Mouse (Mus musculus) CH12.LX (cell line): ENCODE data around the gene Whrn. TPM values are rescaled to one million over a fixed set of nuclear protein-coding genes. Genes with fewer than 3 reads are reported as not detected.

Source experiments
- DNase-seq: peaks from one replicate; pipeline ENCODE4 v3.0.0-alpha.2; 2013; ENCODE audit errors: extremely low read depth
- H3K27ac ChIP-seq: 2 replicates; pipeline ENCODE4 v1.5.1; 2012; ENCODE audit warnings: low read depth, mild to moderate bottlenecking, control low read depth, moderate library complexity; ENCODE audit not compliant: insufficient read depth
- H3K27me3 ChIP-seq: replicated peaks from 2 replicates; pipeline ENCODE3; 2012; ENCODE audit warnings: inconsistent platforms
- H3K36me3 ChIP-seq, 2 experiments: replicated peaks in 1 of 2; 2 replicates each; pipeline versions ENCODE3 to v1.6.1; 2012; ENCODE audit warnings: inconsistent platforms in 1 of 2, low read length in 1 of 2, mild to moderate bottlenecking in 1 of 2, mixed read lengths in 1 of 2, moderate library complexity in 1 of 2; ENCODE audit not compliant: control insufficient read depth in 1 of 2, insufficient read depth in 1 of 2
- H3K4me1 ChIP-seq, 2 experiments: 2 replicates each; pipeline ENCODE4 v1.6.1; 2012; ENCODE audit warnings: inconsistent platforms in 1 of 2, moderate library complexity in 1 of 2; ENCODE audit not compliant: insufficient read depth in 2 of 2, control insufficient read depth in 1 of 2
- H3K4me2 ChIP-seq: 2 replicates; pipeline ENCODE4 v1.6.1; 2012; ENCODE audit warnings: low read depth, mild to moderate bottlenecking, control low read depth; ENCODE audit not compliant: poor library complexity, insufficient read depth, severe bottlenecking
- H3K4me3 ChIP-seq, 3 experiments: fragments of 150-350 bp in 1 of 3; sonication (generic) in 1 of 3; replicated peaks in 1 of 3; 2 replicates each; pipeline versions ENCODE3 to v1.5.1; 2011 to 2012; ENCODE audit warnings: low read depth in 2 of 3, low read length in 2 of 3, mild to moderate bottlenecking in 2 of 3, moderate library complexity in 2 of 3, control low read depth in 1 of 3, improper control_type of control experiment in 1 of 3, inconsistent platforms in 1 of 3, mixed read lengths in 1 of 3; ENCODE audit not compliant: poor library complexity in 1 of 3
- H3K79me2 ChIP-seq: replicated peaks from 2 replicates; pipeline ENCODE4 v1.6.1; 2012; ENCODE audit warnings: mild to moderate bottlenecking, moderate library complexity; ENCODE audit not compliant: control insufficient read depth, poor library complexity, insufficient read depth, severe bottlenecking; ENCODE audit errors: extremely low read depth
- H3K9ac ChIP-seq: 2 replicates; pipeline ENCODE4 v1.6.1; 2012; ENCODE audit warnings: low read depth, mild to moderate bottlenecking, control low read depth, moderate library complexity; ENCODE audit not compliant: insufficient read depth
- H3K9me3 ChIP-seq: replicated peaks from 2 replicates; pipeline ENCODE3; 2012; ENCODE audit warnings: low read length, inconsistent platforms, mixed read lengths
- BHLHE40 ChIP-seq: IDR thresholded peaks from 2 replicates; pipeline ENCODE4 v1.6.1; 2011; ENCODE audit warnings: mild to moderate bottlenecking, low read depth, low read length, improper control_type of control experiment
- CHD1 ChIP-seq: IDR thresholded peaks from 2 replicates; pipeline ENCODE4 v1.6.1; 2012; ENCODE audit warnings: low read depth, low read length, improper control_type of control experiment, inconsistent platforms
- CHD2 ChIP-seq: IDR thresholded peaks from 2 replicates; pipeline ENCODE4 v1.6.1; 2011; ENCODE audit warnings: low read length, improper control_type of control experiment
- CTCF ChIP-seq, 2 experiments: IDR thresholded peaks in 1 of 2; conservative IDR thresholded peaks in 1 of 2; 2 replicates each; pipeline ENCODE4 v1.5.1; 2011 to 2012; ENCODE audit warnings: low read depth in 2 of 2, low read length in 2 of 2, improper control_type of control experiment in 1 of 2, inconsistent platforms in 1 of 2, mild to moderate bottlenecking in 1 of 2, moderate library complexity in 1 of 2
- E2F4 ChIP-seq: IDR thresholded peaks from 2 replicates; pipeline ENCODE4 v1.6.1; 2011; ENCODE audit warnings: low read depth, low read length, improper control_type of control experiment; ENCODE audit not compliant: insufficient replicate concordance
- ELF1 ChIP-seq: IDR thresholded peaks from 2 replicates; pipeline ENCODE4 v1.6.1; 2014; ENCODE audit warnings: low read depth, mild to moderate bottlenecking, inconsistent platforms, low read length, improper control_type of control experiment
- EP300 ChIP-seq: IDR thresholded peaks from 2 replicates; pipeline ENCODE4 v1.6.1; 2011; ENCODE audit warnings: low read length, improper control_type of control experiment
- ETS1 ChIP-seq: conservative IDR thresholded peaks from 2 replicates; pipeline ENCODE4 v1.6.1; 2012; ENCODE audit warnings: low read depth, mild to moderate bottlenecking, inconsistent platforms, low read length, improper control_type of control experiment, moderate library complexity
- GABPA ChIP-seq: IDR thresholded peaks from 2 replicates; pipeline ENCODE4 v1.6.1; 2012; ENCODE audit warnings: low read depth, low read length, improper control_type of control experiment, inconsistent platforms; ENCODE audit not compliant: insufficient replicate concordance
- HCFC1 ChIP-seq: IDR thresholded peaks from 2 replicates; pipeline ENCODE4 v1.6.1; 2012; ENCODE audit warnings: low read depth, mild to moderate bottlenecking, inconsistent platforms, low read length, improper control_type of control experiment
- IRF4 ChIP-seq: IDR thresholded peaks from 2 replicates; pipeline ENCODE4 v1.6.1; 2014; ENCODE audit warnings: low read depth, mild to moderate bottlenecking, inconsistent platforms, low read length, improper control_type of control experiment
- JUN ChIP-seq: IDR thresholded peaks from 2 replicates; pipeline ENCODE4 v1.6.1; 2011; ENCODE audit warnings: low read depth, mild to moderate bottlenecking, low read length, improper control_type of control experiment, moderate library complexity; ENCODE audit not compliant: insufficient read depth
- KAT2A ChIP-seq: IDR thresholded peaks from 2 replicates; pipeline ENCODE4 v1.6.1; 2012; ENCODE audit warnings: low read length, improper control_type of control experiment, inconsistent platforms; ENCODE audit not compliant: insufficient replicate concordance
- MAFK ChIP-seq: IDR thresholded peaks from 2 replicates; pipeline ENCODE4 v1.6.1; 2011; ENCODE audit warnings: low read length, improper control_type of control experiment; ENCODE audit not compliant: insufficient replicate concordance
- MXI1 ChIP-seq: IDR thresholded peaks from 2 replicates; pipeline ENCODE4 v1.6.1; 2011; ENCODE audit warnings: mild to moderate bottlenecking, low read depth, low read length, improper control_type of control experiment
- MYC ChIP-seq: IDR thresholded peaks from 2 replicates; pipeline ENCODE4 v1.6.1; 2011; ENCODE audit warnings: low read depth, mild to moderate bottlenecking, improper control_type of control experiment, low read length
- NELFE ChIP-seq: IDR thresholded peaks from 2 replicates; pipeline ENCODE4 v1.6.1; 2011; ENCODE audit warnings: low read depth, low read length, improper control_type of control experiment
- NRF1 ChIP-seq: IDR thresholded peaks from 2 replicates; pipeline ENCODE4 v1.6.1; 2014; ENCODE audit warnings: low read depth, mild to moderate bottlenecking, inconsistent platforms, low read length, improper control_type of control experiment, moderate library complexity
- POLR2A ChIP-seq: IDR thresholded peaks from 2 replicates; pipeline ENCODE4 v1.6.1; 2011; ENCODE audit warnings: low read depth, mild to moderate bottlenecking, improper control_type of control experiment, low read length
- POLR2AphosphoS2 ChIP-seq: IDR thresholded peaks from 2 replicates; pipeline ENCODE4 v1.6.1; 2011; ENCODE audit warnings: low read depth, low read length, improper control_type of control experiment
- RAD21 ChIP-seq: IDR thresholded peaks from 2 replicates; pipeline ENCODE4 v1.6.1; 2011; ENCODE audit warnings: low read depth, mild to moderate bottlenecking, low read length, improper control_type of control experiment, moderate library complexity
- RCOR1 ChIP-seq: conservative IDR thresholded peaks from 2 replicates; pipeline ENCODE4 v1.6.1; 2012; ENCODE audit warnings: low read depth, mild to moderate bottlenecking, inconsistent platforms, low read length, improper control_type of control experiment
- SIN3A ChIP-seq: IDR thresholded peaks from 2 replicates; pipeline ENCODE4 v1.6.1; 2012; ENCODE audit warnings: low read length, improper control_type of control experiment, inconsistent platforms
- SMC3 ChIP-seq: IDR thresholded peaks from 2 replicates; pipeline ENCODE4 v1.6.1; 2011; ENCODE audit warnings: low read depth, low read length, improper control_type of control experiment
- TBP ChIP-seq: conservative IDR thresholded peaks from 2 replicates; pipeline ENCODE4 v1.6.1; 2011; ENCODE audit warnings: low read depth, low read length, improper control_type of control experiment
- TCF12 ChIP-seq: IDR thresholded peaks from 2 replicates; pipeline ENCODE4 v1.6.1; 2014; ENCODE audit warnings: low read depth, mild to moderate bottlenecking, inconsistent platforms, low read length, improper control_type of control experiment
- UBTF ChIP-seq: IDR thresholded peaks from 2 replicates; pipeline ENCODE4 v1.6.1; 2012; ENCODE audit warnings: low read depth, mild to moderate bottlenecking, inconsistent platforms, low read length, improper control_type of control experiment, moderate library complexity
- USF1 ChIP-seq: IDR thresholded peaks from 2 replicates; pipeline ENCODE4 v1.6.1; 2014; ENCODE audit warnings: low read depth, mild to moderate bottlenecking, inconsistent platforms, low read length, improper control_type of control experiment
- USF2 ChIP-seq: conservative IDR thresholded peaks from 2 replicates; pipeline ENCODE4 v1.6.1; 2011; ENCODE audit warnings: low read depth, low read length, improper control_type of control experiment
- ZC3H11A ChIP-seq: IDR thresholded peaks from 2 replicates; pipeline ENCODE4 v1.6.1; 2012; ENCODE audit warnings: low read depth, mild to moderate bottlenecking, inconsistent platforms, low read length, improper control_type of control experiment
- ZKSCAN1 ChIP-seq: IDR thresholded peaks from 2 replicates; pipeline ENCODE4 v1.6.1; 2012; ENCODE audit warnings: low read depth, inconsistent platforms, low read length, improper control_type of control experiment, borderline replicate concordance
- ZMIZ1 ChIP-seq: IDR thresholded peaks from 2 replicates; pipeline ENCODE4 v1.6.1; 2012; ENCODE audit warnings: low read depth, mild to moderate bottlenecking, inconsistent platforms, low read length, improper control_type of control experiment
- dilution Hi-C: fragments of 300-500 bp; cut with MboI; formaldehyde crosslinking; loops from 2 replicates; pipeline ENCODE4 v1.14.3; 2020; ENCODE audit warnings: low sequenced_read_pairs; ENCODE audit not compliant: extremely low pct_unique_long_range_greater_than_20kb, extremely low pct_ligation_motif_present
- in situ Hi-C: fragments of 300-500 bp; cut with MboI; formaldehyde crosslinking; loops from 3 replicates; pipeline ENCODE4 v1.14.3; 2019; ENCODE audit warnings: low sequenced_read_pairs, low pct_ligation_motif_present, low pct_unique_long_range_greater_than_20kb, mixed read lengths
- polyA plus RNA-seq: library from polyadenylated mRNA; unstranded; fragments of >175 nt; gene quantifications from 2 replicates; pipeline ENCODE4 v1.2.1, GENCODE M21; 2012; ENCODE audit warnings: low read depth; ENCODE audit not compliant: insufficient read length
- total RNA-seq, 2 experiments: library from RNA; depleted of rRNA; stranded (reverse); fragments of 300-350 nt in 1 of 2; fragments of >200 nt in 1 of 2; gene quantifications; 2 replicates each; pipeline ENCODE4 v1.2.3; 2012 to 2014

Gene Whrn
- total and polyA plus RNA-seq, 3 experiments: 0.99 to 9.4 (median 4.5) TPM

- TF ChIP-seq MAFK: no peak
- TF ChIP-seq KAT2A: no peak
- TF ChIP-seq RAD21: no peak
- TF ChIP-seq JUN: no peak
- no peak for TF ChIP-seq ZC3H11A
- H3K27ac ChIP-seq: peak overlapping the region; percentile 97
- peaks cover 42% of the 10 kb centered on the region for H3K79me2 ChIP-seq
- peaks cover 23 to 51% of the 10 kb centered on the region in 2 experiments for H3K4me1 ChIP-seq
- no peaks in the 10 kb centered on the region for H3K9me3 ChIP-seq
- H3K4me3 ChIP-seq: peak overlapping the region; percentile 53 to 93 (median 64)
- H3K9ac ChIP-seq: peak overlapping the region; percentile 99
- H3K36me3 ChIP-seq: peaks cover 0 to 10% of the 10 kb centered on the region in 2 experiments
- in situ Hi-C loops (loop anchor here (5.0 to 25.0 kb wide), 5 partner anchors 36 to 529 kb away; partner anchors contain the start of genes Orm3 and Tnfsf8), dilution Hi-C loops (no loop called here)
- peak overlapping the region; percentile 85 for H3K4me2 ChIP-seq
- no peak for DNase-seq
- H3K27me3 ChIP-seq: no peaks in the 10 kb centered on the region
Observed at GRCm38 (mm10) chr4:63408247-63408646, 87.5 kb downstream of the Whrn start.

DNA sequence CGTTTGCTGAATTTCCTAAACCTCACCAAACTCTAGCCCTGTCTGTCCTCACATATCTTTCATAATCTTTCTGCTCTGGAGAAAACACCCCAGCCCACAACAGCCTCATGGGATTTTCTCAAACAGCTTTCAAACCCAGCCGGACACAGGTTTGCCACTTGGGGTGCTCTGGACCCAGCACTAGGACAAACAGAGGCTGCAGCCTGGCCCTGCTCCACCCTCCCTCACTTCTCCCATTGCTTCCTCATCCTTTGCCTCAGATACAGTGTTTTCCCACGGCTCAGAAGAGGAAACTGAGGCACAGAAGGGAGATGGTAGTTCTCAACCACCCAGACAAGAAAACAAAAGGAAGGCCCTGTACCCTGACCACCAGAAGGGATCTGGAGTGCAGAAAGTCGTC, 90.1 kb downstream of the Whrn start:
- peak overlapping the region; percentile 85 for H3K4me2 ChIP-seq
- no peaks in the 10 kb centered on the region for H3K9me3 ChIP-seq
- peaks cover 64% of the 10 kb centered on the region for H3K79me2 ChIP-seq
- no peaks in the 10 kb centered on the region for H3K27me3 ChIP-seq
- H3K9ac ChIP-seq: peak overlapping the region; percentile 97
- peaks cover 26 to 55% of the 10 kb centered on the region in 2 experiments for H3K4me1 ChIP-seq
- H3K4me3 ChIP-seq: peak overlapping the region; percentile 20 to 69 (median 49)
- no peak for DNase-seq
- peaks cover under 1 to 15% of the 10 kb centered on the region in 2 experiments for H3K36me3 ChIP-seq
- H3K27ac ChIP-seq: peak overlapping the region; percentile 95
- dilution Hi-C loops (no loop called here), in situ Hi-C loops (loop anchor here (5.0 to 25.0 kb wide), 5 partner anchors 33 to 532 kb away; partner anchors contain the start of genes Orm3 and Tnfsf8)
- TF ChIP-seq GABPA (no peak), KAT2A (no peak), ZKSCAN1 (no peak), EP300 (no peak), BHLHE40 (no peak), IRF4 (no peak), POLR2A (no peak), MAFK (no peak), NELFE (no peak), TBP (no peak), MYC (no peak), HCFC1 (no peak), E2F4 (no peak), ZMIZ1 (no peak), RAD21 (no peak), CHD1 (0 out of 2 replicates have a peak, but pooled peaks have one; percentile 60), RCOR1 (no peak), TCF12 (0 out of 2 replicates have a peak, but pooled peaks have one; percentile 5), CTCF (conservative IDR thresholded peaks at IDR 0.05 in 1 of 2, IDR thresholded peaks at IDR 0.05 in 1 of 2; ENCODE audit: low read depth in 2 of 2, low read length in 2 of 2) (peak in 1 of 2 experiments; percentile 22; a peak in 2 of 4 replicates), ETS1 (no peak), USF2 (no peak), JUN (no peak), SMC3 (no peak), UBTF (no peak), ZC3H11A (no peak), MXI1 (0 out of 2 replicates have a peak, but pooled peaks have one; percentile 19), CHD2 (no peak), USF1 (no peak), POLR2AphosphoS2 (no peak), SIN3A (0 out of 2 replicates have a peak, but pooled peaks have one; percentile 48), NRF1 (no peak), ELF1 (no peak)
